Mouse (Mus musculus) left cerebral cortex, adult 6 months (tissue): ENCODE data around the gene Agap2. TPM values are rescaled to one million over a fixed set of nuclear protein-coding genes. Genes with fewer than 3 reads are reported as not detected.

Experiments used
- long read RNA-seq, 2 experiments: library from polyadenylated mRNA; unstranded; transcript quantifications; one replicate each; pipeline ENCODE4 v2.0.0; 2019 to 2020
- polyA plus RNA-seq: library from polyadenylated mRNA; unstranded; fragments of <200 nt; fragmentation: Nextera tagmentation; gene quantifications from 2 replicates; pipeline ENCODE4 v1.2.3, GENCODE M21; 2021

The Agap2 gene
- 17.8 and 20.2 TPM in 2 replicates for polyA plus RNA-seq
- long read RNA-seq, experiment 1, full-length matches to known transcripts, result 1 of 28 reads
- long read RNA-seq, experiment 1, partial matches to known transcripts, result 10 of 28 reads
- long read RNA-seq, experiment 1, other reads (novel, unspliced or antisense), result 17 of 28 reads
- long read RNA-seq, experiment 2, partial matches to known transcripts, result 4 of 5 reads
- long read RNA-seq, experiment 2, other reads (novel, unspliced or antisense), result 1 of 5 reads

GRCm38 (mm10) chr10:127075080-127075479, at the start of gene Agap2:
TSS of gene Agap2 (plus strand) at chr10:127075284.

GRCm38 (mm10) chr10:127030336-127031296, 44.5 kb upstream of the Agap2 start, which contains the start of gene Tsfm:
TSS of gene Tsfm (minus strand) at chr10:127030840.

GRCm38 (mm10) chr10:127041274-127041766, 33.8 kb upstream of the Agap2 start, which contains the start of the genes Mettl1 and Eef1akmt3:
TSS of gene Mettl1 (plus strand) at chr10:127041414.
TSS of gene Eef1akmt3 (minus strand) at chr10:127041513.

GRCm38 (mm10) chr10:127047954-127048353, 27.1 kb upstream of the Agap2 start, which contains the start of gene Cyp27b1:
TSS of gene Cyp27b1 (plus strand) at chr10:127048250.

GRCm38 (mm10) chr10:127059968-127060916, 14.8 kb upstream of the Agap2 start, which contains the start of gene March9:
TSS of gene March9 (minus strand) at chr10:127060184.

GRCm38 (mm10) chr10:127063239-127063872, 11.7 kb upstream of the Agap2 start, which contains the start of gene Cdk4:
TSS of gene Cdk4 (plus strand) at chr10:127063534.

GRCm38 (mm10) chr10:127070190-127071121, 4.6 kb upstream of the Agap2 start, which contains the start of gene Tspan31:
TSS of gene Tspan31 (minus strand) at chr10:127070264.

GRCm38 (mm10) chr10:127121066-127121477, 46.0 kb downstream of the Agap2 start, which contains the start of gene Os9:
TSS of gene Os9 (minus strand) at chr10:127121131.

Other genes with a start within 250 kb of the Agap2 start
- 23.1 and 27.3 TPM in 2 replicates for gene Atp23, start 173.9 kb upstream of the Agap2 start, polyA plus RNA-seq
- 8.6 and 15.8 TPM in 2 replicates for gene Ctdsp2, start 96.6 kb upstream of the Agap2 start, polyA plus RNA-seq
- 0.05 TPM in 1 of 2 replicates, not detected in the other for gene Avil, start 74.6 kb upstream of the Agap2 start, polyA plus RNA-seq
- gene Tsfm, start 44.4 kb upstream of the Agap2 start, polyA plus RNA-seq, result 50.5 and 52.0 TPM in 2 replicates
- 6.7 and 16.5 TPM in 2 replicates for gene Mettl1, start 33.9 kb upstream of the Agap2 start, polyA plus RNA-seq
- gene Eef1akmt3, start 33.8 kb upstream of the Agap2 start, polyA plus RNA-seq, result 0.05 TPM in 1 of 2 replicates, not detected in the other
- gene Cyp27b1, start 27.0 kb upstream of the Agap2 start, polyA plus RNA-seq, result not detected in 2 replicates
- gene March9, start 15.1 kb upstream of the Agap2 start, polyA plus RNA-seq, result 1.1 and 1.2 TPM in 2 replicates
- 86.2 and 95.5 TPM in 2 replicates for gene Cdk4, start 11.8 kb upstream of the Agap2 start, polyA plus RNA-seq
- 50.4 and 61.0 TPM in 2 replicates for gene Tspan31, start 5.0 kb upstream of the Agap2 start, polyA plus RNA-seq
- gene Os9, start 45.8 kb downstream of the Agap2 start, polyA plus RNA-seq, result 32.8 and 45.7 TPM in 2 replicates
- gene B4galnt1, start 89.9 kb downstream of the Agap2 start, polyA plus RNA-seq, result 76.6 and 91.6 TPM in 2 replicates
- gene Slc26a10, start 105.4 kb downstream of the Agap2 start, polyA plus RNA-seq, result 0.97 and 1.3 TPM in 2 replicates
- 20.2 and 22.6 TPM in 2 replicates for gene Arhgef25, start 114.8 kb downstream of the Agap2 start, polyA plus RNA-seq
- gene Dtx3, start 120.4 kb downstream of the Agap2 start, polyA plus RNA-seq, result 6.7 and 58.5 TPM in 2 replicates
- 77.0 and 83.0 TPM in 2 replicates for gene Pip4k2c, start 136.3 kb downstream of the Agap2 start, polyA plus RNA-seq
- 301 and 323 TPM in 2 replicates for gene Kif5a, start 188.1 kb downstream of the Agap2 start, polyA plus RNA-seq
- gene Dctn2, start 191.1 kb downstream of the Agap2 start, polyA plus RNA-seq, result 277 and 299 TPM in 2 replicates
- gene Mbd6, start 213.7 kb downstream of the Agap2 start, polyA plus RNA-seq, result 1.5 and 8.9 TPM in 2 replicates
- 47.1 and 54.3 TPM in 2 replicates for gene Mars, start 236.5 kb downstream of the Agap2 start, polyA plus RNA-seq
- gene Arhgap9, start 246.7 kb downstream of the Agap2 start, polyA plus RNA-seq, result 0.77 and 1.0 TPM in 2 replicates